Mouse (Mus musculus) brown adipose tissue, adult 24 weeks (tissue): Measurements from ENCODE around the gene Lingo3. TPM values are rescaled to one million over a fixed set of nuclear protein-coding genes. Genes with fewer than 3 reads are reported as not detected.

Source experiments
- H3K27ac ChIP-seq: fragments of 200-500 bp; replicated peaks from 2 replicates; pipeline ENCODE4 v1.5.1; 2012; ENCODE audit warnings: low read depth, mild to moderate bottlenecking, low read length
- H3K4me1 ChIP-seq: fragments of 200-500 bp; 2 replicates; pipeline ENCODE4 v1.6.1; 2012; ENCODE audit warnings: low read length, mixed read lengths; ENCODE audit not compliant: control insufficient read depth, insufficient read depth, insufficient read length
- H3K4me3 ChIP-seq: fragments of 200-500 bp; 2 replicates; pipeline ENCODE4 v1.5.1; 2012; ENCODE audit warnings: low read depth, mild to moderate bottlenecking, low read length, moderate library complexity; ENCODE audit not compliant: insufficient read depth
- polyA plus RNA-seq: library from polyadenylated mRNA; stranded (reverse); fragments of >200 nt; gene quantifications from 2 replicates; pipeline ENCODE4 v1.2.4, GENCODE M21; 2012; ENCODE audit not compliant: missing spikeins, insufficient read depth, insufficient read length

The Lingo3 gene
- polyA plus RNA-seq, 1 experiment, result not detected

- H3K27ac ChIP-seq, result no peak overlapping the region
- peaks cover 6% of the 10 kb centered on the region for H3K4me1 ChIP-seq
- H3K4me3 ChIP-seq, result 0 out of 2 replicates have a peak overlapping the region, but pooled peaks have one; percentile 2
These were observed 12.4 kb upstream of the Lingo3 start for GRCm38 (mm10) chr10:80856267-80856666.

GRCm38 (mm10) chr10:80855749-80856073 is 11.9 kb upstream of the Lingo3 start:
- peak overlapping the region; percentile 62 for H3K4me3 ChIP-seq
- H3K27ac ChIP-seq, result no peak overlapping the region
- H3K4me1 ChIP-seq, result peaks cover 6% of the 10 kb centered on the region

GRCm38 (mm10) chr10:80854913-80855748 is 11.3 kb upstream of the Lingo3 start, which contains the start of the genes Lsm7 and Sppl2b:
Gene Lsm7, minus strand, starts transcription at chr10:80855209.
Gene Sppl2b, plus strand, starts transcription at chr10:80855275.
- Histone ChIP-seq H3K4me3 (peak within 1 kb of the TSS; percentile 62), H3K27ac (0 out of 2 replicates have a peak within 1 kb of the TSS, but pooled peaks have one; percentile 6), H3K4me1 (peaks cover 6% of the 10 kb centered on the region)

GRCm38 (mm10) chr10:80848571-80848970 is 4.7 kb upstream of the Lingo3 start:
- H3K27ac ChIP-seq, result no peak overlapping the region
- no peak overlapping the region for H3K4me3 ChIP-seq
- no peaks in the 10 kb centered on the region; the same call in 1 of the 2 replicates for H3K4me1 ChIP-seq

GRCm38 (mm10) chr10:80845732-80846131 is 1.9 kb upstream of the Lingo3 start:
- Histone ChIP-seq H3K27ac (no peak overlapping the region), H3K4me1 (no peaks in the 10 kb centered on the region; the same call in 1 of the 2 replicates), H3K4me3 (no peak overlapping the region)

- no peak overlapping the region for H3K27ac ChIP-seq
- H3K4me1 ChIP-seq, result no peaks in the 10 kb centered on the region; the same call in 1 of the 2 replicates
- H3K4me3 ChIP-seq, result no peak overlapping the region
These were observed 1.3 kb upstream of the Lingo3 start for GRCm38 (mm10) chr10:80845055-80845693.

GRCm38 (mm10) chr10:80843087-80843930 is 530 bp downstream of the Lingo3 start:
- H3K27ac ChIP-seq, result no peak overlapping the region
- H3K4me1 ChIP-seq, result no peaks in the 10 kb centered on the region; the same call in 1 of the 2 replicates
- H3K4me3 ChIP-seq, result no peak overlapping the region

GRCm38 (mm10) chr10:80842334-80842733 is 1.5 kb downstream of the Lingo3 start:
- Histone ChIP-seq H3K4me3 (no peak overlapping the region), H3K4me1 (no peaks in the 10 kb centered on the region; the same call in 1 of the 2 replicates), H3K27ac (no peak overlapping the region)

- no peak overlapping the region for H3K27ac ChIP-seq
- H3K4me3 ChIP-seq, result no peak overlapping the region
- no peaks in the 10 kb centered on the region; the same call in 1 of the 2 replicates for H3K4me1 ChIP-seq
These were observed 2.2 kb downstream of the Lingo3 start for GRCm38 (mm10) chr10:80841685-80842084.

- Histone ChIP-seq H3K4me1 (no peaks in the 10 kb centered on the region; the same call in 1 of the 2 replicates), H3K4me3 (no peak overlapping the region), H3K27ac (no peak overlapping the region)
These were observed 4.0 kb downstream of the Lingo3 start for GRCm38 (mm10) chr10:80839848-80840247.

GRCm38 (mm10) chr10:80838346-80838912 is 5.4 kb downstream of the Lingo3 start:
- H3K27ac ChIP-seq, result no peak overlapping the region
- H3K4me3 ChIP-seq, result no peak overlapping the region
- H3K4me1 ChIP-seq, result no peaks in the 10 kb centered on the region

GRCm38 (mm10) chr10:80837827-80838226 is 6.0 kb downstream of the Lingo3 start:
- H3K27ac ChIP-seq, result no peak overlapping the region
- H3K4me3 ChIP-seq, result no peak overlapping the region
- no peaks in the 10 kb centered on the region for H3K4me1 ChIP-seq

GRCm38 (mm10) chr10:80836949-80837379 is 6.9 kb downstream of the Lingo3 start:
- Histone ChIP-seq H3K27ac (no peak overlapping the region), H3K4me3 (no peak overlapping the region), H3K4me1 (no peaks in the 10 kb centered on the region)

- Histone ChIP-seq H3K4me3 (no peak overlapping the region), H3K4me1 (no peaks in the 10 kb centered on the region), H3K27ac (no peak overlapping the region)
These were observed 8.2 kb downstream of the Lingo3 start for GRCm38 (mm10) chr10:80835617-80836016.
